In genomic region chr9:99553049-99553448, GRCm38 (mm10) we compare ENCODE assay signal across 32 mouse cellular contexts. TPM values are rescaled to one million over a fixed set of nuclear protein-coding genes. Genes with fewer than 3 reads are reported as not detected.
DNase-seq lines count a peak whose midpoint lies in the region; ATAC-seq and TF ChIP-seq lines count a peak whose summit lies in the region.
"Had no signal": no experiment of that assay in that cellular context is flagged by ENCODE, and none has a peak within 500 bp of the region (broad histone marks: within the 10 kb centered on the region; RNA-seq: fewer than 3 reads in every experiment).

No protein-coding gene starts in this region.

- no peaks in the 10 kb centered on the region for H3K27me3 ChIP-seq in heart, adult 2 months (ENCODE audit: control insufficient read depth, insufficient read depth, low read length)
- H3K27me3 ChIP-seq in Patski = no peaks in the 10 kb centered on the region
- H3K27me3 ChIP-seq in midbrain, postnatal 0 days (ENCODE audit: insufficient read depth, low read length) = no peaks in the 10 kb centered on the region
- H3K27me3 ChIP-seq: embryonic facial prominence, embryonic 15.5 days; forebrain, embryonic 13.5 days; hindbrain, embryonic 15.5 days; kidney, embryonic 15.5 days; limb, embryonic 13.5 days; lung, embryonic 15.5 days; midbrain, embryonic 13.5 days had no signal

- H3K27ac ChIP-seq in heart, adult 2 months = no peak overlapping the region
- H3K27ac ChIP-seq in midbrain, postnatal 0 days (ENCODE audit: low read depth, low read length) = no peak overlapping the region
- H3K27ac ChIP-seq: embryonic facial prominence, embryonic 15.5 days; forebrain, embryonic 13.5 days; heart, embryonic 10.5 days; hindbrain, embryonic 15.5 days; kidney, embryonic 15.5 days; layer of hippocampus, adult 2 months; limb, embryonic 13.5 days; lung, embryonic 15.5 days; midbrain, embryonic 13.5 days had no signal

- H3K79me2 ChIP-seq in heart, adult 2 months (replicated peaks; ENCODE audit: control insufficient read depth, insufficient read depth, low read length) = peaks cover 4% of the 10 kb centered on the region

- POLR2A ChIA-PET in Patski (lab: Charles Lee) = no interaction called here

- TF ChIP-seq CTCF in heart, adult 2 months (IDR thresholded peaks at IDR 0.05) = no peak
- no peak for TF ChIP-seq CTCF in Patski (IDR thresholded peaks at IDR 0.05)
- no peak for TF ChIP-seq CTCF in midbrain, postnatal 0 days (IDR thresholded peaks at IDR 0.05)

- peak; percentile 23 to 67 for DNase-seq in adrenal gland, adult (ENCODE audit: inconsistent age in 2 of 2, low spot score in 1 of 2)
- DNase-seq in adrenal gland, postnatal 25 days = no peak
- DNase-seq in heart, adult 18-20 months = peak; percentile 12 to 19
- DNase-seq in heart, adult 2 months = no peak
- DNase-seq in Patski (ENCODE audit: low read depth, low spot score) = no peak
- no peak for DNase-seq in urinary bladder, postnatal 25 days (ENCODE audit: low spot score)
- DNase-seq in midbrain, postnatal 0 days (ENCODE audit: low spot score) = no peak
- DNase-seq: cerebellum, adult 9-11 months; kidney, adult 11 months; kidney, postnatal 36 days had no signal

- peaks cover 3% of the 10 kb centered on the region for H3K4me1 ChIP-seq in heart, adult 2 months (ENCODE audit: control insufficient read depth, insufficient read depth, low read length)
- no peaks in the 10 kb centered on the region for H3K4me1 ChIP-seq in midbrain, postnatal 0 days (ENCODE audit: insufficient read depth, low read length)
- H3K4me1 ChIP-seq: embryonic facial prominence, embryonic 15.5 days; forebrain, embryonic 13.5 days; hindbrain, embryonic 15.5 days; kidney, embryonic 15.5 days; limb, embryonic 13.5 days; lung, embryonic 15.5 days; midbrain, embryonic 13.5 days had no signal

- H3K4me3 ChIP-seq in heart, adult 2 months = no peak overlapping the region
- H3K4me3 ChIP-seq in midbrain, postnatal 0 days (ENCODE audit: low read depth, low read length) = no peak overlapping the region
- H3K4me3 ChIP-seq: embryonic facial prominence, embryonic 15.5 days; forebrain, embryonic 13.5 days; heart, embryonic 10.5 days; hindbrain, embryonic 15.5 days; kidney, embryonic 15.5 days; layer of hippocampus, adult 2 months; limb, embryonic 13.5 days; lung, embryonic 15.5 days; midbrain, embryonic 13.5 days had no signal

- no peak for TF ChIP-seq EP300 in heart, adult 2 months (IDR thresholded peaks at IDR 0.05; ENCODE audit: insufficient read depth, low read depth, low read length)

- no peak overlapping the region for H3K9ac ChIP-seq in heart, adult 2 months (ENCODE audit: low read depth, low read length)
- no peak overlapping the region for H3K9ac ChIP-seq in midbrain, postnatal 0 days (replicated peaks; ENCODE audit: low read length, poor library complexity, severe bottlenecking)
- H3K9ac ChIP-seq: embryonic facial prominence, embryonic 15.5 days; forebrain, embryonic 13.5 days; hindbrain, embryonic 15.5 days; kidney, embryonic 15.5 days; limb, embryonic 13.5 days; lung, embryonic 15.5 days; midbrain, embryonic 13.5 days had no signal

- no peaks in the 10 kb centered on the region for H3K9me3 ChIP-seq in midbrain, postnatal 0 days (ENCODE audit: low read length)
- H3K9me3 ChIP-seq: embryonic facial prominence, embryonic 15.5 days; forebrain, embryonic 13.5 days; G1E; heart, embryonic 10.5 days; hindbrain, embryonic 15.5 days; kidney, embryonic 15.5 days; limb, embryonic 13.5 days; lung, embryonic 15.5 days; midbrain, embryonic 13.5 days had no signal

- peaks cover 4% of the 10 kb centered on the region; the same call in 1 of the 2 replicates for H3K36me3 ChIP-seq in heart, adult 2 months (ENCODE audit: control insufficient read depth, insufficient read depth, low read length)
- H3K36me3 ChIP-seq in midbrain, postnatal 0 days (ENCODE audit: insufficient read depth, low read length) = no peaks in the 10 kb centered on the region
- H3K36me3 ChIP-seq: embryonic facial prominence, embryonic 15.5 days; hindbrain, embryonic 15.5 days; kidney, embryonic 15.5 days; limb, embryonic 13.5 days; lung, embryonic 15.5 days; midbrain, embryonic 13.5 days had no signal

- intact Hi-C loops in heart, adult 2 months (cut with DNase I) = loop anchor here (1.0 kb wide), 1 partner anchor 14 kb away; no protein-coding TSS in a partner anchor

- ATAC-seq in Patski = peak; percentile 94
- ATAC-seq in common myeloid progenitor, adult 5-6 weeks (replicated peaks; ENCODE audit: low read depth, poor library complexity, severe bottlenecking) = peak; percentile 41; the same call in 1 of the 2 replicates
- no peak for ATAC-seq in midbrain, postnatal 0 days (ENCODE audit: low FRiP score)
- ATAC-seq: forebrain, embryonic 13.5 days; inflammation-experienced regulatory T-cells, adult 6 months; midbrain, embryonic 13.5 days had no signal

- CTCF ChIA-PET in Patski (lab: Charles Lee) = interaction anchor here (0.9 kb wide), 1 partner anchor 19 kb away, joined by 3 read pairs; no protein-coding TSS in a partner anchor

- no peak for TF ChIP-seq POLR2A in heart, adult 2 months (IDR thresholded peaks at IDR 0.05; ENCODE audit: insufficient read depth, low read depth, low read length)

- no peak overlapping the region for H3K4me2 ChIP-seq in midbrain, postnatal 0 days (ENCODE audit: low read depth, low read length, poor library complexity, severe bottlenecking)
- H3K4me2 ChIP-seq: embryonic facial prominence, embryonic 15.5 days; forebrain, embryonic 13.5 days; hindbrain, embryonic 15.5 days; kidney, embryonic 15.5 days; limb, embryonic 13.5 days; liver, embryonic 11.5 days; lung, embryonic 15.5 days; midbrain, embryonic 13.5 days had no signal

- in situ Hi-C loops in Patski (cut with MboI; ENCODE audit: low pct_unique_long_range_greater_than_20kb) = no loop called here

- WGBS in heart, adult 2 months = 53% methylated on average over 2 of the region's 2 CpGs
- 90% methylated on average over 2 of the region's 2 CpGs for WGBS in midbrain, postnatal 0 days

RNA-seq across cellular contexts. Expression of gene Armc8, which starts 15.7 kb away (rescaled TPM):
- 43.5 and 50.0 TPM in 2 replicates for total RNA-seq in adrenal gland, postnatal 25 days (2021)
- total RNA-seq in heart, adult 18-20 months (2021) = 10 to 100 TPM; 16.8 to 17.3 TPM
- total RNA-seq in heart, adult 2 months (2021) = 10 to 100 TPM; 17.7 to 18.3 TPM
- 9.8 and 18.0 TPM in 2 replicates for polyA plus RNA-seq in heart, adult 2 months (2012; rRNA removed)
- 22.6 TPM for polyA plus RNA-seq in Patski (2021)
- 25.8 and 32.2 TPM in 2 replicates for total RNA-seq in common myeloid progenitor, adult 5-6 weeks (2017)
- total RNA-seq in midbrain, postnatal 0 days (2014; rRNA removed) = 75.9 and 87.9 TPM in 2 replicates
- polyA plus RNA-seq in midbrain, postnatal 0 days (2015; fragmentation: Nextera tagmentation; extraction: Ambion mirVana) = 75.4 and 77.5 TPM in 2 replicates

RNA-seq across cellular contexts. Expression of gene Dbr1, which starts 22.6 kb away (rescaled TPM):
- 15.1 and 16.4 TPM in 2 replicates for total RNA-seq in adrenal gland, postnatal 25 days (2021)
- 1 to 10 TPM; 5.6 to 6.9 TPM for total RNA-seq in heart, adult 18-20 months (2021)
- total RNA-seq in heart, adult 2 months (2021) = 1 to 10 TPM; 4.5 to 5.8 TPM
- 2.5 and 4.6 TPM in 2 replicates for polyA plus RNA-seq in heart, adult 2 months (2012; rRNA removed)
- 18.6 TPM for polyA plus RNA-seq in Patski (2021)
- 52.5 and 58.7 TPM in 2 replicates for total RNA-seq in common myeloid progenitor, adult 5-6 weeks (2017)
- total RNA-seq in midbrain, postnatal 0 days (2014; rRNA removed) = 15.7 and 25.0 TPM in 2 replicates
- polyA plus RNA-seq in midbrain, postnatal 0 days (2015; fragmentation: Nextera tagmentation; extraction: Ambion mirVana) = 24.9 and 26.2 TPM in 2 replicates

RNA-seq across cellular contexts. Expression of gene A4gnt, which starts 59.3 kb away (rescaled TPM):
- total RNA-seq in adrenal gland, postnatal 25 days (2021) = not detected in 2 replicates
- total RNA-seq in heart, adult 18-20 months (2021) = not detected
- total RNA-seq in heart, adult 2 months (2021) = not detected
- polyA plus RNA-seq in heart, adult 2 months (2012; rRNA removed) = not detected in 2 replicates
- not detected for polyA plus RNA-seq in Patski (2021)
- total RNA-seq in common myeloid progenitor, adult 5-6 weeks (2017) = not detected in 2 replicates
- not detected in 2 replicates for total RNA-seq in midbrain, postnatal 0 days (2014; rRNA removed)
- polyA plus RNA-seq in midbrain, postnatal 0 days (2015; fragmentation: Nextera tagmentation; extraction: Ambion mirVana) = not detected in 2 replicates
- total RNA-seq: gastrocnemius, postnatal 4 days; hematopoietic stem cell, adult 5-6 weeks; layer of hippocampus, postnatal 14 days; megakaryocyte, adult 5-6 weeks; monocyte, adult 5-6 weeks had no signal
- polyA plus RNA-seq: embryonic facial prominence, embryonic 15.5 days; forebrain, embryonic 13.5 days; G1E; heart, embryonic 10.5 days; heart, embryonic 16.5 days; hindbrain, embryonic 15.5 days; inflammation-experienced regulatory T-cells, adult 6 months; limb, embryonic 13.5 days; liver, embryonic 11.5 days; liver, embryonic 16.5 days; lung, embryonic 15.5 days; midbrain, embryonic 13.5 days; neural tube, embryonic 14.5 days; testis, adult 2 months had no signal

Comparison
In these comparisons a context has a peak if more than half of its experiments do, and no peak if none do; other contexts are left out.
1. DNase-seq: peak in adrenal gland, adult (2 of 2) and heart, adult 18-20 months (2 of 2); none in adrenal gland, postnatal 25 days (single experiment), heart, adult 2 months (0 of 2), Patski (single experiment), urinary bladder, postnatal 25 days (single experiment) and midbrain, postnatal 0 days (single experiment).